Mouse (Mus musculus) liver, postnatal 0 days (tissue): Measurements from ENCODE around the gene Cysltr2. TPM values are rescaled to one million over a fixed set of nuclear protein-coding genes. Genes with fewer than 3 reads are reported as not detected.

ENCODE experiments used
- ATAC-seq: fragments of 200-750 bp; cut with Nextera tagmentation; 2 replicates; pipeline ENCODE4 v1.8.0; 2017; ENCODE audit warnings: mild to moderate bottlenecking, moderate library complexity
- DNase-seq: peaks from one replicate; pipeline ENCODE4 v3.0.0-alpha.2; 2016
- H3K27ac ChIP-seq: fragments of 300-500 bp; sonication (generic); 2 replicates; pipeline ENCODE4 v1.5.1; 2014; ENCODE audit warnings: antibody characterized with exemption, moderate library complexity, mild to moderate bottlenecking, low read depth
- H3K27me3 ChIP-seq: fragments of 300-500 bp; sonication (generic); 2 replicates; pipeline ENCODE4 v1.6.1; 2014; ENCODE audit warnings: low read length, control low read depth, mixed read lengths; ENCODE audit not compliant: insufficient read depth
- H3K36me3 ChIP-seq: fragments of 300-500 bp; sonication (generic); replicated peaks from 2 replicates; pipeline ENCODE4 v1.6.1; 2014; ENCODE audit warnings: mild to moderate bottlenecking, control low read depth, low read length, moderate library complexity, mixed read lengths; ENCODE audit not compliant: insufficient read depth
- H3K4me1 ChIP-seq: fragments of 300-500 bp; sonication (generic); 2 replicates; pipeline ENCODE4 v1.6.1; 2014; ENCODE audit warnings: antibody characterized with exemption, mild to moderate bottlenecking, control low read depth; ENCODE audit not compliant: insufficient read depth
- H3K4me2 ChIP-seq: fragments of 300-500 bp; sonication (generic); 2 replicates; pipeline ENCODE4 v1.6.1; 2014; ENCODE audit warnings: low read depth, mild to moderate bottlenecking, low read length, moderate library complexity, mixed read lengths
- H3K4me3 ChIP-seq: fragments of 300-500 bp; sonication (generic); 2 replicates; pipeline ENCODE4 v1.5.1; 2014; ENCODE audit warnings: low read depth, low read length
- H3K9ac ChIP-seq: fragments of 300-500 bp; sonication (generic); replicated peaks from 2 replicates; pipeline ENCODE4 v1.6.1; 2014; ENCODE audit warnings: mild to moderate bottlenecking, moderate library complexity
- H3K9me3 ChIP-seq: fragments of 300-500 bp; sonication (generic); 2 replicates; pipeline ENCODE4 v1.6.1; 2016; ENCODE audit warnings: mild to moderate bottlenecking, control low read depth, low read length, mixed read lengths
- CTCF ChIP-seq: sonication (generic); IDR thresholded peaks from 2 replicates; pipeline ENCODE4 v1.5.1; 2016; ENCODE audit warnings: antibody characterized with exemption, low read depth
- EP300 ChIP-seq: IDR thresholded peaks from 2 replicates; pipeline ENCODE4 v1.6.1; 2016; ENCODE audit warnings: antibody characterized with exemption, low read depth, mild to moderate bottlenecking
- WGBS: fragments of 180-500 bp; shearing (Covaris S2); extraction: QIAGEN DNeasy Blood & Tissue Kit; methylation state at CpG from one replicate; pipeline ENCODE4 v1.1.7; 2014; ENCODE audit not compliant: insufficient replicate concordance; 5-methylcytosine and 5-hydroxymethylcytosine counted together
- polyA plus RNA-seq: library from polyadenylated mRNA; unstranded; fragments of >200 nt; fragmentation: Nextera tagmentation; extraction: Ambion mirVana; gene quantifications from 2 replicates; pipeline ENCODE4 v1.2.1, GENCODE M21; 2015

Gene Cysltr2
- polyA plus RNA-seq, 1 experiment from 2014 or later: 0.58 TPM

DNA sequence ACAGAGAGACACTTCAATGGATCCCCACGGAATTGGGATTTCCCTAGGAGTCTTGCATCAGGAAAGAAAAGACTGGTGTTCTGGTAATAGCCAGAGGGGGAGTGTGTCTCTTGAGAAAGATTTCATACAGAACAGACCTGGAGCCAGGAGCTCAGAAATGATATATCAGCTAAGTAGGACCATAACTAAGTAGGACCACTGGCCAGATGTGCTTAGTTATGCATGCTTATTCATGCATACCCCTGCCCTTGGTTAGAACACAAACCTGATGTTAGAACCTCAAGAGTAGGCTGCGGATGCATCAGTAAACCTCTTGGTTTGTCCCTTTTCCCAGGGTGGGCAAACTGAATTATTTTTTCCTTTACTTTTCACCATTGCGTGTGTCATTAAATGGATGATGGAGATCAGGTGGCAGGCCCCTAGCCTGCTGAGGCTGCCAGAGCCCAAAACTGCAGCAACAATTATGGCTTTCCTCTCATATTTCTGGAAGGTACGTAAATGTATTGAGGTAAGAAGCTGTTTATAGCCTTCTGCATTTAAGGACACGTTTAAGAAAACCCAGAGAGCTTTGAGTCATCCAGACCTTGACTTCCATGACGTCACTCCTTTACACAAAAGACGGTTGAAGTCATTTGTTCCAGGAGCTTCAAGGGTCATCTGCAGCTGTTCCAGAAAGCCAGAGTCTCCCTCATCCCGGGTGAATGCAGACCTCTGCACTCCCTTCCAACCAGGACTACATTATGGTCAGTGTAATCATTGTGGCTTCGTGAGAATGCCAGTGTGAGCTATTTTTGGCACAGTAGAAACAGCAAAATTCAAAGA, 35.0 kb downstream of the Cysltr2 start:
- no peak for DNase-seq
- WGBS: 58% methylated on average over 9 of the region's 9 CpGs

GRCm38 (mm10) chr14:73001814-73002213, 47.1 kb downstream of the Cysltr2 start:
- no peak overlapping the region for H3K4me3 ChIP-seq
- no peak overlapping the region for H3K9ac ChIP-seq
- no peaks in the 10 kb centered on the region for H3K27me3 ChIP-seq
- H3K4me1 ChIP-seq: no peaks in the 10 kb centered on the region
- no peaks in the 10 kb centered on the region for H3K36me3 ChIP-seq
- H3K27ac ChIP-seq: no peak overlapping the region
- ATAC-seq: no peak
- H3K4me2 ChIP-seq: no peak overlapping the region
- H3K9me3 ChIP-seq: no peaks in the 10 kb centered on the region
- DNase-seq: no peak
- WGBS: 86% methylated on average over 4 of the region's 4 CpGs
- TF ChIP-seq EP300 (no peak), CTCF (no peak)

More for the DNA sequence above, 35.0 kb downstream of the Cysltr2 start:
- no peaks in the 10 kb centered on the region for H3K9me3 ChIP-seq
- no peak overlapping the region for H3K9ac ChIP-seq
- no peaks in the 10 kb centered on the region for H3K36me3 ChIP-seq
- no peak for TF ChIP-seq CTCF
- no peaks in the 10 kb centered on the region for H3K27me3 ChIP-seq
- H3K4me2 ChIP-seq: no peak overlapping the region
- no peak for ATAC-seq
- H3K4me3 ChIP-seq: no peak overlapping the region
- no peak overlapping the region for H3K27ac ChIP-seq
- 0 out of 2 replicates have a peak, but pooled peaks cover 7% of the 10 kb centered on the region for H3K4me1 ChIP-seq

- Histone ChIP-seq H3K27ac (no peak overlapping the region), H3K4me2 (no peak overlapping the region), H3K36me3 (no peaks in the 10 kb centered on the region), H3K4me1 (no peaks in the 10 kb centered on the region), H3K9me3 (no peaks in the 10 kb centered on the region), H3K4me3 (no peak overlapping the region), H3K9ac (no peak overlapping the region), H3K27me3 (no peaks in the 10 kb centered on the region)
- ATAC-seq (no peak), DNase-seq (peak; percentile 76)
- WGBS: 48% methylated on average over 10 of the region's 10 CpGs
- TF ChIP-seq EP300 (no peak), CTCF (peak; percentile 82)
These were observed 48.6 kb downstream of the Cysltr2 start for GRCm38 (mm10) chr14:73000325-73000724.

- WGBS: 80% methylated on average over 6 of the region's 6 CpGs
- no peak for DNase-seq
- Histone ChIP-seq H3K4me3 (no peak overlapping the region), H3K4me2 (no peak overlapping the region), H3K9me3 (no peaks in the 10 kb centered on the region), H3K36me3 (no peaks in the 10 kb centered on the region), H3K27ac (no peak overlapping the region), H3K9ac (no peak overlapping the region), H3K27me3 (no peaks in the 10 kb centered on the region), H3K4me1 (no peaks in the 10 kb centered on the region)
- no peak for ATAC-seq
- TF ChIP-seq EP300 (no peak), CTCF (no peak)
These were observed 50.8 kb downstream of the Cysltr2 start for GRCm38 (mm10) chr14:72998111-72998510.

DNA sequence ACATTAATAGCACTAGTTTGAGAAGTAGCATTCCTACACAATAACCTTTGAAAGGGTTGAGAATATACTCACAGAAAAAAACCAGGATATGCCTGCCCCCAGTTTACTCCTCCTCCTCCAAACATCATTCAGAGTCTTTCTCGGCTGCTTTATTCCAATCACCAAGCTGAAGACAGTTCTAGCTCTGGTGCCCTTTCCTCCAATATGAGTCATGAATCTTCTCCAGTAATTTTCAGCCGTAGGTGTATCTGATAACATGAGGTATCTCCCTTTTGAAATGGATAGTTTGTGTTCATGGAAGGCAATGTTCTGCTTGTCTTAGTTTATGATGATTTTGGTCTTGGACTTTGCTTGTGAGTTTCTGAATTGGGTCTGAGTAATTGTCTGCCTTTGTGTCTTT, 62.9 kb downstream of the Cysltr2 start:
- no peaks in the 10 kb centered on the region for H3K36me3 ChIP-seq
- DNase-seq (no peak), ATAC-seq (no peak)
- no peak for TF ChIP-seq CTCF
- no peaks in the 10 kb centered on the region for H3K27me3 ChIP-seq
- 76% methylated on average over 2 of the region's 2 CpGs for WGBS
- no peak overlapping the region for H3K4me2 ChIP-seq
- no peak overlapping the region for H3K4me3 ChIP-seq
- H3K9ac ChIP-seq: no peak overlapping the region
- H3K4me1 ChIP-seq: no peaks in the 10 kb centered on the region
- H3K27ac ChIP-seq: no peak overlapping the region
- no peaks in the 10 kb centered on the region for H3K9me3 ChIP-seq

- Histone ChIP-seq H3K27me3 (no peaks in the 10 kb centered on the region), H3K4me3 (no peak overlapping the region), H3K4me1 (no peaks in the 10 kb centered on the region), H3K9me3 (no peaks in the 10 kb centered on the region), H3K36me3 (no peaks in the 10 kb centered on the region), H3K9ac (no peak overlapping the region), H3K27ac (no peak overlapping the region), H3K4me2 (no peak overlapping the region)
- no peak for DNase-seq
- 65% methylated on average over 5 of the region's 5 CpGs for WGBS
- TF ChIP-seq EP300 (no peak), CTCF (no peak)
- ATAC-seq: no peak
These were observed 63.8 kb downstream of the Cysltr2 start for GRCm38 (mm10) chr14:72985113-72985512.
